Mouse (Mus musculus) intestine, embryonic 14.5 days (tissue): ENCODE data around the gene Mok. TPM values are rescaled to one million over a fixed set of nuclear protein-coding genes. Genes with fewer than 3 reads are reported as not detected.

Source experiments
- polyA plus RNA-seq: library from polyadenylated mRNA; unstranded; fragments of >200 nt; fragmentation: Nextera tagmentation; extraction: Ambion mirVana; gene quantifications from 2 replicates; pipeline ENCODE4 v1.2.1, GENCODE M21; 2014

Gene Mok
- polyA plus RNA-seq, 1 experiment from 2014 or later = 3.5 TPM

Other genes starting within 250 kb of the Mok start
- 65.6 and 67.3 TPM in 2 replicates for gene Dync1h1, start 239.5 kb downstream of the Mok start, polyA plus RNA-seq
- gene 1700001K19Rik, start 158.3 kb downstream of the Mok start, polyA plus RNA-seq = 0.31 TPM in 1 of 2 replicates, not detected in the other
- 903 and 985 TPM in 2 replicates for gene Hsp90aa1, start 138.2 kb downstream of the Mok start, polyA plus RNA-seq
- gene Wdr20, start 103.0 kb downstream of the Mok start, polyA plus RNA-seq = 23.7 and 24.1 TPM in 2 replicates
- 4.7 and 5.4 TPM in 2 replicates for gene Zfp839, start 9.3 kb upstream of the Mok start, polyA plus RNA-seq
- 85.0 and 99.5 TPM in 2 replicates for gene Cinp, start 48.2 kb upstream of the Mok start, polyA plus RNA-seq
- gene Tecpr2, start 48.3 kb upstream of the Mok start, polyA plus RNA-seq = 3.9 and 4.1 TPM in 2 replicates
- 13.2 and 17.8 TPM in 2 replicates for gene Ankrd9, start 138.1 kb upstream of the Mok start, polyA plus RNA-seq
- gene Rcor1, start 198.4 kb upstream of the Mok start, polyA plus RNA-seq = 15.9 and 16.7 TPM in 2 replicates